ENCODE assay signal across 8 mouse cellular contexts in genomic region chr2:29666589-29666988, GRCm38 (mm10). TPM values are rescaled to one million over a fixed set of nuclear protein-coding genes. Genes with fewer than 3 reads are reported as not detected.
DNase-seq lines count a peak whose midpoint lies in the region; ATAC-seq lines count a peak whose summit lies in the region.

No protein-coding gene starts in this region.

- H3K27me3 ChIP-seq in forebrain, embryonic 14.5 days (replicated peaks; ENCODE audit: control insufficient read depth, insufficient read depth, low read length) = no peaks in the 10 kb centered on the region
- H3K27me3 ChIP-seq in forebrain, embryonic 12.5 days = no peaks in the 10 kb centered on the region

- peak; percentile 46 for DNase-seq in forebrain, embryonic 14.5 days (ENCODE audit: low spot score)
- peak; percentile 71 to 85 for DNase-seq in adrenal gland, adult (ENCODE audit: inconsistent age in 2 of 2, low spot score in 1 of 2)
- DNase-seq in gastrocnemius, postnatal 36 days = peak; percentile 47 to 60
- DNase-seq in kidney, postnatal 25 days = peak; percentile 53 to 69
- peak; percentile 82 for DNase-seq in lung, postnatal 36 days
- no peak for DNase-seq in testis, postnatal 10 days (ENCODE audit: low spot score)
- DNase-seq in layer of hippocampus, postnatal 10 days (ENCODE audit: low spot score in 2 of 2) = no peak

- peak; percentile 13; the same call in 1 of the 2 replicates for ATAC-seq in forebrain, embryonic 14.5 days
- no peak for ATAC-seq in forebrain, embryonic 12.5 days (ENCODE audit: low FRiP score)

- no peak overlapping the region for H3K4me3 ChIP-seq in forebrain, embryonic 14.5 days (ENCODE audit: low read depth, low read length)
- H3K4me3 ChIP-seq in forebrain, embryonic 12.5 days (replicated peaks) = no peak overlapping the region

- H3K27ac ChIP-seq in forebrain, embryonic 14.5 days (ENCODE audit: low read depth, low read length) = no peak overlapping the region
- H3K27ac ChIP-seq in forebrain, embryonic 12.5 days = no peak overlapping the region

- no peak overlapping the region for H3K4me2 ChIP-seq in forebrain, embryonic 14.5 days (ENCODE audit: low read length)
- H3K4me2 ChIP-seq in forebrain, embryonic 12.5 days = no peak overlapping the region

- 17% methylated on average over 7 of the region's 7 CpGs for WGBS in forebrain, embryonic 14.5 days
- 15% methylated on average over 7 of the region's 7 CpGs for WGBS in forebrain, embryonic 12.5 days

- intact Hi-C loops in gastrocnemius, postnatal 36 days (cut with DNase I) = no loop called here

- no peaks in the 10 kb centered on the region for H3K9me3 ChIP-seq in forebrain, embryonic 14.5 days (replicated peaks; ENCODE audit: control insufficient read depth, low read length)
- H3K9me3 ChIP-seq in forebrain, embryonic 12.5 days = no peaks in the 10 kb centered on the region

- H3K36me3 ChIP-seq in forebrain, embryonic 14.5 days (ENCODE audit: control insufficient read depth, insufficient read depth, low read length) = no peaks in the 10 kb centered on the region
- no peaks in the 10 kb centered on the region for H3K36me3 ChIP-seq in forebrain, embryonic 12.5 days (replicated peaks)

- peaks cover 27% of the 10 kb centered on the region for H3K4me1 ChIP-seq in forebrain, embryonic 14.5 days (ENCODE audit: control insufficient read depth, insufficient read depth, low read length)
- peaks cover 43% of the 10 kb centered on the region for H3K4me1 ChIP-seq in forebrain, embryonic 12.5 days

- H3K9ac ChIP-seq in forebrain, embryonic 14.5 days (ENCODE audit: low read length) = 0 out of 2 replicates have a peak overlapping the region, but pooled peaks have one; percentile 5
- no peak overlapping the region for H3K9ac ChIP-seq in forebrain, embryonic 12.5 days

RNA-seq across cellular contexts. Expression of gene Rapgef1, which starts 47.1 kb away (rescaled TPM):
- polyA plus RNA-seq in forebrain, embryonic 14.5 days (2014; fragmentation: Nextera tagmentation; extraction: Ambion mirVana) = 17.3 and 19.9 TPM in 2 replicates
- polyA plus RNA-seq in forebrain, embryonic 12.5 days (2016; fragmentation: Nextera tagmentation; extraction: Ambion mirVana) = 22.3 and 24.0 TPM in 2 replicates
- total RNA-seq in gastrocnemius, postnatal 36 days (2021) = 100 to 1,000 TPM; 102 to 117 TPM
- total RNA-seq in layer of hippocampus, postnatal 10 days (2021) = 100 to 1,000 TPM; 119 to 123 TPM

Comparison
In these comparisons a context has a peak if more than half of its experiments do, and no peak if none do; other contexts are left out.
1. DNase-seq: peak in forebrain, embryonic 14.5 days (single experiment), adrenal gland, adult (2 of 2), gastrocnemius, postnatal 36 days (2 of 2), kidney, postnatal 25 days (2 of 2) and lung, postnatal 36 days (single experiment); none in testis, postnatal 10 days (single experiment) and layer of hippocampus, postnatal 10 days (0 of 2).